Mouse (Mus musculus) megakaryocyte-erythroid progenitor cell, adult 5 weeks (primary cell): ENCODE results near the gene Gm14412. TPM values are rescaled to one million over a fixed set of nuclear protein-coding genes. Genes with fewer than 3 reads are reported as not detected.

ENCODE experiments used
- polyA plus RNA-seq: library from polyadenylated mRNA; stranded (reverse); fragments of >175 nt; gene quantifications from 2 replicates; pipeline ENCODE4 v1.2.3, GENCODE M21; 2012

Gene Gm14412
- not detected in 2 replicates for polyA plus RNA-seq

GRCm38 (mm10) chr2:177324257-177324733 is at the start of gene Gm14412:
Gene Gm14412 (minus strand): TSS chr2:177324307.

DNA sequence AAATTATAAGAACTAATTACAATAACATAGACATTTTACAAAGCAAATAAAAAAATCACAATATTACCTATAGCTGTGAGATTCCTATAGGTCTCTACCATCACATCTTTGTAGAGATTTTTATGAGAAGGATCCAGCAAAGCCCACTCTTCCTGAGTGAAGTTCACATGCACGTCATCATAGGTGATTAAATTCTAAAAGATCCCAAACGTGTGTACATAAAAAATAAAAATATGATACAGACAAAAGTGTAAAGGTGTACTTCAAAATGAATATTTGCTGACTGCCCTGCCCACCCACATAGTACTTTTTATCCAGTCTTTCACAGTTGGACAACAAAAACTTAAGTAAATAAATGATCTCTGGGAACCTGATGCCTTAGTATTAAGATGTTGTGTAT is 57.2 kb downstream of the Gm14412 start, which contains the start of gene Gm14409:
TSS of gene Gm14409 (minus strand) at position 101 of the 400 bp plus-strand sequence.

Other genes starting within 250 kb of the Gm14412 start
- gene Gm14401, start 250.0 kb downstream of the Gm14412 start, polyA plus RNA-seq, result not detected in 2 replicates
- gene Gm14410, start 117.9 kb downstream of the Gm14412 start, polyA plus RNA-seq, result 0.93 and 3.7 TPM in 2 replicates
- 0.10 TPM in 1 of 2 replicates, not detected in the other for gene Gm14409, start 57.3 kb downstream of the Gm14412 start, polyA plus RNA-seq
- gene Gm14418, start 74.0 kb upstream of the Gm14412 start, polyA plus RNA-seq, result 0.10 and 0.12 TPM in 2 replicates
- gene Zfp970, start 140.4 kb upstream of the Gm14412 start, polyA plus RNA-seq, result 0.26 and 0.30 TPM in 2 replicates
- 0.11 TPM in 1 of 2 replicates, not detected in the other for gene Gm14403, start 173.9 kb upstream of the Gm14412 start, polyA plus RNA-seq